Mouse (Mus musculus): ENCODE results near the gene Olfr1082. TPM values are rescaled to one million over a fixed set of nuclear protein-coding genes. Genes with fewer than 3 reads are reported as not detected.
"Not testable (repeated sequence)": the region's sequence is repeated elsewhere in the genome, so short reads cannot be mapped to it uniquely, and the experiment has no call there.

The Olfr1082 gene
- polyA plus RNA-seq (2015; fragmentation: Nextera tagmentation; extraction: Ambion mirVana), result not detected in 2 replicates

GRCm38 (mm10) chr2:86598866-86599265 is at the start of gene Olfr1082:
Gene Olfr1082, minus strand, starts transcription at chr2:86598966.
- 71% methylated on average over 1 of the region's 1 CpGs for WGBS

DNA sequence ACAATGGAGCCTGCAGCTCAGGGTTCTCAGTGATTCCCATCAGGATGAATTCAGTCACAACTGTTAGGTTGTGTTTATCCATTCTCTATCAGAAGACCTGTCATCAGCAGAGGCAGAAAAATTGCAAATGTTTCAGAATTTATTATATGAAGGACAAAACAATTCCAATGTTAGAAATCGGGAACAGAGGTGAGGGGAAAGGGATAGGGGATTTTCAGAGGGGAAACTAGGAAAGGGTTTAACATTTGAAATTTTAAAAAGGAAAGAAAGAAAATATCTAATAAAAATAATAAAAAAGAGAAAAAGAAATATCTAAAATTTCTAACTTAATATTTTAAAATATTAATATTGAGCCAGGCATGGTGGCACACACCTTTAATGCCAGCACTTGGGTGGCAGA is 40.9 kb upstream of the Olfr1082 start, which contains the start of gene Olfr1084:
Gene Olfr1084 (minus strand): TSS at position 101 of the 400 bp plus-strand sequence.
- not testable (repeated sequence) for H3K36me3 ChIP-seq; H3K27ac ChIP-seq; H3K4me3 ChIP-seq (replicated peaks); H3K4me1 ChIP-seq; H3K27me3 ChIP-seq (replicated peaks); H3K9me3 ChIP-seq; H3K9ac ChIP-seq; H3K4me2 ChIP-seq; ATAC-seq (ENCODE audit: insufficient read depth, low FRiP score, low read depth)
- 78% methylated on average over 1 of the region's 1 CpGs for WGBS

More at GRCm38 (mm10) chr2:86598866-86599265, at the start of gene Olfr1082:
- H3K9me3 ChIP-seq; H3K27ac ChIP-seq; H3K4me2 ChIP-seq; H3K9ac ChIP-seq; H3K4me3 ChIP-seq (replicated peaks); ATAC-seq (ENCODE audit: insufficient read depth, low FRiP score, low read depth); H3K4me1 ChIP-seq; H3K27me3 ChIP-seq (replicated peaks); H3K36me3 ChIP-seq: not testable (repeated sequence)

DNA sequence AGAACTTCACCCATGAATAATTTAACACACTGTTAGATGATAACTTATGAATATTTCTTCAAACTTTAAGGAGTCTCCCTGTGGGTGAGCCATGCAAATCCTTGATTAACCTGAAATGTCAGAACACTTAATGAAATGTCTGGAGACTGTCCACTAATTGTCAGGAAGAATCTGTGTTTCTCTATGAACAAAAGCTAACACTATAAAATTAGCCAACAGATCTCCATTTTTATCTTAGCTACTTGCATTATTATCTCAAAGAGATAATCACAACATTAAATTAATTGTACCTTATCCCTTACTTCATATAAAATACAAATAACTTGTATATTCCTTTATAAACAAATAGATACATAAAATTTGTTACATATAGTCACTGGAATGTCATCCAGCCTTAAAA is 40.6 kb downstream of the Olfr1082 start, which contains the start of gene Olfr1080:
Gene Olfr1080 (minus strand): TSS at position 101 of the 400 bp plus-strand sequence.
- H3K9me3 ChIP-seq; H3K9ac ChIP-seq; H3K27me3 ChIP-seq (replicated peaks); ATAC-seq (ENCODE audit: insufficient read depth, low FRiP score, low read depth); H3K4me2 ChIP-seq; H3K27ac ChIP-seq; H3K4me1 ChIP-seq; H3K36me3 ChIP-seq; H3K4me3 ChIP-seq (replicated peaks): not testable (repeated sequence)

Other genes with a start within 250 kb of the Olfr1082 start
- gene Olfr1055, start 248.7 kb downstream of the Olfr1082 start, polyA plus RNA-seq (2015; fragmentation: Nextera tagmentation; extraction: Ambion mirVana), result not detected in 2 replicates
- not detected in 2 replicates for gene Olfr1056, start 236.5 kb downstream of the Olfr1082 start, polyA plus RNA-seq (2015; fragmentation: Nextera tagmentation; extraction: Ambion mirVana)
- not detected in 2 replicates for gene Olfr1057, start 220.6 kb downstream of the Olfr1082 start, polyA plus RNA-seq (2015; fragmentation: Nextera tagmentation; extraction: Ambion mirVana)
- not detected in 2 replicates for gene Olfr1058, start 210.4 kb downstream of the Olfr1082 start, polyA plus RNA-seq (2015; fragmentation: Nextera tagmentation; extraction: Ambion mirVana)
- not detected in 2 replicates for gene Olfr1061, start 184.9 kb downstream of the Olfr1082 start, polyA plus RNA-seq (2015; fragmentation: Nextera tagmentation; extraction: Ambion mirVana)
- gene Olfr1062, start 172.2 kb downstream of the Olfr1082 start, polyA plus RNA-seq (2015; fragmentation: Nextera tagmentation; extraction: Ambion mirVana), result not detected in 2 replicates
- gene Olfr1065, start 148.4 kb downstream of the Olfr1082 start, polyA plus RNA-seq (2015; fragmentation: Nextera tagmentation; extraction: Ambion mirVana), result not detected in 2 replicates
- gene Olfr1066, start 142.7 kb downstream of the Olfr1082 start, polyA plus RNA-seq (2015; fragmentation: Nextera tagmentation; extraction: Ambion mirVana), result not detected in 2 replicates
- gene Olfr228, start 111.6 kb downstream of the Olfr1082 start, polyA plus RNA-seq (2015; fragmentation: Nextera tagmentation; extraction: Ambion mirVana), result not detected in 2 replicates
- not detected in 2 replicates for gene Olfr1076, start 90.5 kb downstream of the Olfr1082 start, polyA plus RNA-seq (2015; fragmentation: Nextera tagmentation; extraction: Ambion mirVana)
- gene Olfr1079, start 56.5 kb downstream of the Olfr1082 start, polyA plus RNA-seq (2015; fragmentation: Nextera tagmentation; extraction: Ambion mirVana), result not detected in 2 replicates
- gene Olfr1080, start 40.7 kb downstream of the Olfr1082 start, polyA plus RNA-seq (2015; fragmentation: Nextera tagmentation; extraction: Ambion mirVana), result not detected in 2 replicates
- gene Olfr1084, start 40.8 kb upstream of the Olfr1082 start, polyA plus RNA-seq (2015; fragmentation: Nextera tagmentation; extraction: Ambion mirVana), result not detected in 2 replicates
- gene Olfr1085, start 63.1 kb upstream of the Olfr1082 start, polyA plus RNA-seq (2015; fragmentation: Nextera tagmentation; extraction: Ambion mirVana), result not detected in 2 replicates
- gene Olfr1086, start 81.1 kb upstream of the Olfr1082 start, polyA plus RNA-seq (2015; fragmentation: Nextera tagmentation; extraction: Ambion mirVana), result not detected in 2 replicates
- gene Olfr1087, start 99.4 kb upstream of the Olfr1082 start, polyA plus RNA-seq (2015; fragmentation: Nextera tagmentation; extraction: Ambion mirVana), result not detected in 2 replicates
- gene Olfr1089, start 134.7 kb upstream of the Olfr1082 start, polyA plus RNA-seq (2015; fragmentation: Nextera tagmentation; extraction: Ambion mirVana), result not detected in 2 replicates
- gene Olfr1090, start 160.0 kb upstream of the Olfr1082 start, polyA plus RNA-seq (2015; fragmentation: Nextera tagmentation; extraction: Ambion mirVana), result not detected in 2 replicates
- not detected in 2 replicates for gene Olfr1093, start 183.5 kb upstream of the Olfr1082 start, polyA plus RNA-seq (2015; fragmentation: Nextera tagmentation; extraction: Ambion mirVana)
- not detected in 2 replicates for gene Olfr141, start 211.1 kb upstream of the Olfr1082 start, polyA plus RNA-seq (2015; fragmentation: Nextera tagmentation; extraction: Ambion mirVana)
- gene Olfr1094, start 225.7 kb upstream of the Olfr1082 start, polyA plus RNA-seq (2015; fragmentation: Nextera tagmentation; extraction: Ambion mirVana), result not detected in 2 replicates

Measured in stomach, embryonic 15.5 days (tissue).